Mouse (Mus musculus) kidney, embryonic 14.5 days (tissue): Measurements from ENCODE around the gene Tmem135. TPM values are rescaled to one million over a fixed set of nuclear protein-coding genes. Genes with fewer than 3 reads are reported as not detected.

Experiments
- ATAC-seq: fragments of 200-750 bp; cut with Nextera tagmentation; 2 replicates; pipeline ENCODE4 v1.8.0; 2017; ENCODE audit warnings: moderate number of reproducible peaks, mild to moderate bottlenecking, moderate TSS enrichment, moderate library complexity; ENCODE audit not compliant: low FRiP score, low TSS enrichment
- H3K27ac ChIP-seq: fragments of 300-500 bp; sonication (generic); 2 replicates; pipeline ENCODE4 v1.5.1; 2014; ENCODE audit warnings: low read depth, mild to moderate bottlenecking, low read length, moderate library complexity, mixed read lengths
- H3K27me3 ChIP-seq: fragments of 300-500 bp; sonication (generic); 2 replicates; pipeline ENCODE4 v1.6.1; 2014; ENCODE audit warnings: mild to moderate bottlenecking, low read length; ENCODE audit not compliant: control insufficient read depth, insufficient read depth
- H3K36me3 ChIP-seq: fragments of 300-500 bp; sonication (generic); 2 replicates; pipeline ENCODE4 v1.6.1; 2014; ENCODE audit warnings: low read length, mixed read lengths; ENCODE audit not compliant: control insufficient read depth, insufficient read depth
- H3K4me1 ChIP-seq: fragments of 300-500 bp; sonication (generic); 2 replicates; pipeline ENCODE4 v1.6.1; 2014; ENCODE audit warnings: low read length, mixed read lengths; ENCODE audit not compliant: control insufficient read depth, insufficient read depth
- H3K4me2 ChIP-seq: fragments of 300-500 bp; sonication (generic); replicated peaks from 2 replicates; pipeline ENCODE4 v1.6.1; 2014; ENCODE audit warnings: low read depth, mild to moderate bottlenecking, low read length
- H3K4me3 ChIP-seq: fragments of 300-500 bp; sonication (generic); 2 replicates; pipeline ENCODE4 v1.5.1; 2014; ENCODE audit warnings: mild to moderate bottlenecking, low read length
- H3K9ac ChIP-seq: fragments of 300-500 bp; sonication (generic); 2 replicates; pipeline ENCODE4 v1.6.1; 2014; ENCODE audit warnings: low read depth, mild to moderate bottlenecking, low read length, moderate library complexity
- H3K9me3 ChIP-seq: fragments of 300-500 bp; sonication (generic); 2 replicates; pipeline ENCODE4 v1.6.1; 2016; ENCODE audit warnings: low read length; ENCODE audit not compliant: control insufficient read depth
- WGBS: fragments of 180-500 bp; shearing (Covaris S2); extraction: QIAGEN DNeasy Blood & Tissue Kit; methylation state at CpG from one replicate; pipeline ENCODE4 v1.1.7; 2014; 5-methylcytosine and 5-hydroxymethylcytosine counted together
- microRNA-seq: library from miRNA; unstranded; fragments of <30 nt; microRNA quantifications from one replicate; pipeline ENCODE4, GENCODE M21; 2016
- polyA plus RNA-seq: library from polyadenylated mRNA; unstranded; fragments of >200 nt; fragmentation: Nextera tagmentation; extraction: Ambion mirVana; gene quantifications from 2 replicates; pipeline ENCODE4 v1.2.1, GENCODE M21; 2014

The Tmem135 gene
- polyA plus RNA-seq, 1 experiment from 2014 or later: 31.9 TPM

GRCm38 (mm10) chr7:89106421-89106820 is 297.6 kb downstream of the Tmem135 start:
- ATAC-seq: no peak
- H3K9ac ChIP-seq: no peak overlapping the region

GRCm38 (mm10) chr7:89099756-89100155 is 304.3 kb downstream of the Tmem135 start:
- ATAC-seq: no peak
- Histone ChIP-seq H3K4me3 (no peak overlapping the region), H3K27ac (no peak overlapping the region), H3K4me1 (no peaks in the 10 kb centered on the region), H3K4me2 (no peak overlapping the region), H3K27me3 (no peaks in the 10 kb centered on the region), H3K9ac (no peak overlapping the region), H3K9me3 (no peaks in the 10 kb centered on the region), H3K36me3 (no peaks in the 10 kb centered on the region)
- WGBS: 89% methylated on average over 4 of the region's 4 CpGs

More at GRCm38 (mm10) chr7:89106421-89106820, 297.6 kb downstream of the Tmem135 start:
- Histone ChIP-seq H3K4me2 (no peak overlapping the region), H3K4me1 (no peaks in the 10 kb centered on the region), H3K9me3 (no peaks in the 10 kb centered on the region), H3K27ac (no peak overlapping the region), H3K27me3 (no peaks in the 10 kb centered on the region), H3K36me3 (no peaks in the 10 kb centered on the region), H3K4me3 (no peak overlapping the region)
- WGBS: 88% methylated on average over 2 of the region's 2 CpGs

Small RNAs within 50 kb of the gene (microRNA-seq; reads per million reads assigned to microRNA genes)
- gene Gm22171 (not detected), gene Gm24659 (not detected)

Other genes with a start within 250 kb of the Tmem135 start
- 19.9 and 42.0 TPM in 2 replicates for gene Fzd4, start 133 bp upstream of the Tmem135 start, polyA plus RNA-seq
- 70.6 and 80.0 TPM in 2 replicates for gene Prss23, start 123.0 kb upstream of the Tmem135 start, polyA plus RNA-seq
- 7.3 and 9.9 TPM in 2 replicates for gene Me3, start 228.2 kb upstream of the Tmem135 start, polyA plus RNA-seq